Mouse (Mus musculus) forebrain, embryonic 14.5 days (tissue): ENCODE data around the gene Rabgap1l. TPM values are rescaled to one million over a fixed set of nuclear protein-coding genes. Genes with fewer than 3 reads are reported as not detected.
A peak's percentile ranks its signal among the peaks of the same experiment; 100 is the strongest.

ENCODE experiments used
- ATAC-seq: fragments of 200-750 bp; cut with Nextera tagmentation; 2 replicates; pipeline ENCODE4 v1.8.0; 2017; ENCODE audit warnings: mild to moderate bottlenecking, moderate library complexity
- DNase-seq: peaks from one replicate; pipeline ENCODE4 v3.0.0-alpha.2; 2015; ENCODE audit warnings: low spot score
- H3K27ac ChIP-seq: fragments of 300-500 bp; sonication (generic); 2 replicates; pipeline ENCODE4 v1.5.1; 2014; ENCODE audit warnings: low read depth, mild to moderate bottlenecking, control low read depth, low read length, moderate library complexity
- H3K27me3 ChIP-seq: fragments of 300-500 bp; sonication (generic); replicated peaks from 2 replicates; pipeline ENCODE4 v1.6.1; 2014; ENCODE audit warnings: low read length, control low read depth, mixed read lengths; ENCODE audit not compliant: control insufficient read depth, insufficient read depth
- H3K36me3 ChIP-seq: fragments of 300-500 bp; sonication (generic); 2 replicates; pipeline ENCODE4 v1.6.1; 2014; ENCODE audit warnings: low read length, control low read depth; ENCODE audit not compliant: control insufficient read depth, insufficient read depth
- H3K4me1 ChIP-seq: fragments of 300-500 bp; sonication (generic); 2 replicates; pipeline ENCODE4 v1.6.1; 2014; ENCODE audit warnings: antibody characterized with exemption, low read length, control low read depth; ENCODE audit not compliant: control insufficient read depth, insufficient read depth
- H3K4me2 ChIP-seq: fragments of 300-500 bp; sonication (generic); 2 replicates; pipeline ENCODE4 v1.6.1; 2014; ENCODE audit warnings: mild to moderate bottlenecking, control low read depth, low read length
- H3K4me3 ChIP-seq: fragments of 300-500 bp; sonication (generic); 2 replicates; pipeline ENCODE4 v1.5.1; 2014; ENCODE audit warnings: low read depth, low read length, control low read depth
- H3K9ac ChIP-seq: fragments of 300-500 bp; sonication (generic); 2 replicates; pipeline ENCODE4 v1.6.1; 2014; ENCODE audit warnings: mild to moderate bottlenecking, low read length, control low read depth, moderate library complexity
- H3K9me3 ChIP-seq: fragments of 300-500 bp; sonication (generic); replicated peaks from 2 replicates; pipeline ENCODE4 v1.6.1; 2016; ENCODE audit warnings: low read length, control low read depth, mixed read lengths; ENCODE audit not compliant: control insufficient read depth
- WGBS: fragments of 180-500 bp; shearing (Covaris S2); extraction: QIAGEN DNeasy Blood & Tissue Kit; methylation state at CpG from one replicate; pipeline ENCODE4 v1.1.7; 2014; 5-methylcytosine and 5-hydroxymethylcytosine counted together
- polyA plus RNA-seq: library from polyadenylated mRNA; unstranded; fragments of >200 nt; fragmentation: Nextera tagmentation; extraction: Ambion mirVana; gene quantifications from 2 replicates; pipeline ENCODE4 v1.2.1, GENCODE M21; 2014

Rabgap1l gene
- polyA plus RNA-seq, 1 experiment from 2014 or later = 25.6 TPM

DNA sequence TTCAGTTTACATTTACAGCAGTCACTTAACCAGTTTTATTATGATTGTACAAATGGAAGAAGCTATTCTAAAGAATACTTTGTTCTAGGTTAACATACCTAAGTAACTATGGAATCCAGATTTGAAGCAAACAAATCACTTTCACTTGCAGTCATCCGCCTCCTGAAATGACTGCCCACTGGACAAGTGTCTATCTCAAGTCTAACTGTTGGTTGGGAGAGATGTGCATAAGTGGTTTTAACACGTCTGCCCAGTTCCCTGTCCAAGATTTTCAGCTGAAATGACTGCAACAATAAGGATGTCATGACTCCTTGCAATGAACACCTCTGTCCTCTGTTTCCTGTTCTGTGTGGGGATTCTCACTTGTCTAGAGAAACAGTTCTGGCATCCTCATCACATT is 27.4 kb downstream of the Rabgap1l start:
- H3K27ac ChIP-seq = no peak overlapping the region
- ATAC-seq (no peak), DNase-seq (no peak)
- no peak overlapping the region for H3K4me2 ChIP-seq
- H3K9me3 ChIP-seq = no peaks in the 10 kb centered on the region
- no peak overlapping the region for H3K9ac ChIP-seq
- 80% methylated on average over 2 of the region's 2 CpGs for WGBS
- H3K4me1 ChIP-seq = no peaks in the 10 kb centered on the region
- H3K36me3 ChIP-seq = no peaks in the 10 kb centered on the region
- H3K4me3 ChIP-seq = no peak overlapping the region
- no peaks in the 10 kb centered on the region for H3K27me3 ChIP-seq

DNA sequence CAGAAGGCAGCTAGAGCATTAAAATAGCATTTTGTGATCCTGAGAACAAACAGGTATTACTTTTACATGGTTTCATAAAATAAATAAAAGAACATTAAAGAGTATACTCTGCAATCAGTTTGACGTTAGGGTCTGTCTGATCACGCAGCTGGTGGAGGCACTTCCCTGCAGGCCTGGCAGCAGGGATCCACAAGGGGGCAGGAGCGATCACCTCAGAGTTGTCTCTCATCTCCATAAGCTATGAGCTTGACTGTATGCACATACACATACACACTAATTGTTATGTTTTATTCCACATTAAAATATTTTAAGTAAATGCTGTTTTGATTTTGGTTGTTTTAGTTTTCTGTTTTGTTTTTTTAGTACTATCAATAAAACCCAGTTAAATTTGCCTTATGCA is 34.8 kb downstream of the Rabgap1l start:
- 21% methylated on average over 3 of the region's 3 CpGs for WGBS
- H3K4me2 ChIP-seq = no peak overlapping the region
- no peak overlapping the region for H3K27ac ChIP-seq
- no peak overlapping the region for H3K9ac ChIP-seq
- H3K4me3 ChIP-seq = no peak overlapping the region
- H3K4me1 ChIP-seq = no peaks in the 10 kb centered on the region
- DNase-seq = peak; percentile 48
- no peaks in the 10 kb centered on the region for H3K9me3 ChIP-seq
- no peaks in the 10 kb centered on the region for H3K27me3 ChIP-seq
- ATAC-seq = peak; percentile 65; the same call in 1 of the 2 replicates
- no peaks in the 10 kb centered on the region for H3K36me3 ChIP-seq

DNA sequence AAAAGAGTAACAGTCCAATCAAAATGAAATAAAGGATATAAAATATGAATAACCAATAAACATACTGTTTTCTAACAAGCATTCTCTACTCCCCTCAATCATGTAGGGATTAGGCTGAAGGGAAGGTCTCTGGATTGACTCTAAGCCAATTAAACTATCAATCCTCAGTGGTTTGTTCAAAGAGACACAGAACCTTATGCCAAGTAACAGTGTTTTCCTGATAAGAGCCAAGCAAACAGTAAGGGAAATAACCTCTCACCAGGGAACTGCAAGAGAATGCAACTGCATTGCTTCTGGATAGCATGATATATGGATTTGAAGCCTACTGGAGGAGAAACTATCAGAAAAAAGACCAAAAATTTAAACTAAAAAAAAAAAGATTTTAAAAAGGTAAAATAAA is 37.7 kb downstream of the Rabgap1l start:
- DNase-seq (no peak), ATAC-seq (no peak)
- Histone ChIP-seq H3K4me3 (no peak overlapping the region), H3K9me3 (no peaks in the 10 kb centered on the region), H3K4me2 (no peak overlapping the region), H3K36me3 (no peaks in the 10 kb centered on the region), H3K9ac (no peak overlapping the region), H3K27me3 (no peaks in the 10 kb centered on the region), H3K27ac (no peak overlapping the region), H3K4me1 (no peaks in the 10 kb centered on the region)

DNA sequence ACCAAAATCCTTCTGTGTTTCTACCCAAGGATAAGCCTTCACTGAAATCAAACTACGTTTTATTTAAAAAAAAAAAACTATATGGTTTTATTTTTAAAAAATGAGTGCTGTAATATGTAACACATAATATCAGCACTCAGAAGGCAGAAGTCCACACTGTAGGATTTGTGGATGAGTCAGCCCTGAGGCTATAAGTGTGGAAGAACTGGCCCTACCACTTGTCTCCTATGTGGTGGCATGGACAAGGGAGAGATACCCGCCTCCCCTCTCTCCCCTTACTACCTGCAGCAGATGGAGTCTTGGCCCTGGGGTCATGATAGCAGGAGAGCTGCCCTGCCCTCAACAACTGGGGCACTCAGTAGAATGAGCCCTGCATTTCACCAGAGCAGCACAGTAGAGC is 42.4 kb downstream of the Rabgap1l start:
- H3K27me3 ChIP-seq = no peaks in the 10 kb centered on the region
- no peak for ATAC-seq
- no peaks in the 10 kb centered on the region for H3K4me1 ChIP-seq
- H3K27ac ChIP-seq = no peak overlapping the region
- H3K9ac ChIP-seq = no peak overlapping the region
- H3K4me3 ChIP-seq = no peak overlapping the region
- 90% methylated on average over 2 of the region's 2 CpGs for WGBS
- no peak overlapping the region for H3K4me2 ChIP-seq
- DNase-seq = no peak
- no peaks in the 10 kb centered on the region for H3K9me3 ChIP-seq
- H3K36me3 ChIP-seq = no peaks in the 10 kb centered on the region

DNA sequence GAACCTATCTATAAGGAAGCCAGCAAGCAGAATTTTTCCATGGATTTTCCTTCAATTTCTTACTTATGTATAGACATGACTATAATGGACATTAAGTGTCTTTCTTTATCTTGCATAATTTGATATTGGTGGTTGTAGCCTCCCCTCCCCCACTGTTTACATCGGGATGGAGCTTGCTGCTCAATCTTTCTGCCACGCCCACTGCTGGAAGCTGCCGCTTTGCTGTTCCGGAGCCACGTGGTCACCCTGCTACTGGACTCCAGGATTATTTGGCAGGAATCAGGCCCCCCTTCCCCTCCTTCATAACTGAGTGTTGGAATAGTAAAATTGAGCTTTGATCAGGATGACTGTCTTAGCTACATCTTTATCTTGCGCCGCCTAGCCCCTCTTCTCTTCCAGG is 46.2 kb downstream of the Rabgap1l start:
- ATAC-seq (no peak), DNase-seq (peak; percentile 8)
- no peaks in the 10 kb centered on the region for H3K9me3 ChIP-seq
- no peak overlapping the region for H3K4me3 ChIP-seq
- H3K27ac ChIP-seq = no peak overlapping the region
- H3K9ac ChIP-seq = no peak overlapping the region
- H3K27me3 ChIP-seq = no peaks in the 10 kb centered on the region
- H3K4me1 ChIP-seq = no peaks in the 10 kb centered on the region
- H3K36me3 ChIP-seq = no peaks in the 10 kb centered on the region
- H3K4me2 ChIP-seq = no peak overlapping the region
- WGBS = 38% methylated on average over 7 of the region's 7 CpGs

DNA sequence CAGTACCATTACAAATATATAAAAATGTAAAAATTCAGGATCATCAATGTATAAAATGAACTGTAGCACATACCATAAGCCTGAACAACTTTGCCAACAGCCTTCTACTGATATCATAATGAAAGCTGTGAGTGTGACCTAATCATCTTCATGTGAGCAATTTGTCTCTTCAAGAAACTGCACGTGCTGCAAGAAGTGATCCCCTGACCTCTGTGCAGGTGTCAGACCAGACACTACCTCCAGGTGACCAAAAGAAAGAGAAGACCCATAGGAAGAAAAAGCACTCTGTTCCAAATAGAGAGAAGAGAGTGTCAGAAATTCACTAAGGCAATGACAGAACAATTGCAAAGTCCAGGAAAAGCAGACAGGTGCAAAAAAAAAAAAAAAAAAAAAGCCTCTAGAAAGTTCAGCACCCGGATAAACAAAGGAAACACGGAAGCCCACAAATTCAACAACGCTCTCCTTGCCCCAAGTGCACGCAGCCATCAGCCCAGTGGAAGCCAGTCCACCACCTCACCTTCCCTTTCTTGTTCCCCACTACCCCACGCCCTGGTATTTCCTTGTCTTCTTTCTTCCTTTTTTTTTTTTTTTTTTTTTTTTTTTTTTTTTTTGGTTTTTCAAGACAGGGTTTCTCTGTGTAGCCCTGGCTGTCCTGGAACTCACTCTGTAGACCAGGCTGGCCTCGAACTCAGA is 47.6 kb downstream of the Rabgap1l start:
- Histone ChIP-seq H3K4me1 (no peaks in the 10 kb centered on the region), H3K27me3 (no peaks in the 10 kb centered on the region), H3K4me2 (no peak overlapping the region), H3K9me3 (no peaks in the 10 kb centered on the region), H3K27ac (no peak overlapping the region), H3K4me3 (no peak overlapping the region), H3K36me3 (no peaks in the 10 kb centered on the region), H3K9ac (no peak overlapping the region)
- 87% methylated on average over 6 of the region's 7 CpGs for WGBS
- ATAC-seq = no peak
- DNase-seq = no peak

DNA sequence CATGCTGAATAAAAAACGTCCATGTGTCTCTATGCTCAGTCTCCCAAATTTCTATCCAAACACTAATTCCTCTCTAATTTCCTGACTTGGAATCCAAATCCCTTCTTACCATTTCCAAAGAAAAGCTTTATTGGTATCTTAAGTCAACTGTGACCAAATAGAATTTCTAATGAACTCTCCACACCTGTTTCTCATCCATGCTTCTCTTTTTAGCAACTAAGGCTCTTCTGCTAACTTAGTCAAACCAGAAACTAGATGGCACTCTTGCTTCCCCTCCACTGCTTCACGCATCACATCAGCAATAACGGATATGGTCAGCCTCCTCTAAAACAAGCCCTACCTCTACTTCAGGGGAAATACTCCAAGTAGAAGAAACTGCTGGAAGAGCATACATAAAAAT is 49.0 kb downstream of the Rabgap1l start:
- H3K27ac ChIP-seq = no peak overlapping the region
- DNase-seq (peak; percentile 3), ATAC-seq (no peak)
- no peak overlapping the region for H3K9ac ChIP-seq
- H3K4me2 ChIP-seq = no peak overlapping the region
- 49% methylated on average over 3 of the region's 3 CpGs for WGBS
- no peaks in the 10 kb centered on the region for H3K4me1 ChIP-seq
- H3K4me3 ChIP-seq = no peak overlapping the region
- no peaks in the 10 kb centered on the region for H3K27me3 ChIP-seq
- H3K9me3 ChIP-seq = no peaks in the 10 kb centered on the region
- H3K36me3 ChIP-seq = no peaks in the 10 kb centered on the region

DNA sequence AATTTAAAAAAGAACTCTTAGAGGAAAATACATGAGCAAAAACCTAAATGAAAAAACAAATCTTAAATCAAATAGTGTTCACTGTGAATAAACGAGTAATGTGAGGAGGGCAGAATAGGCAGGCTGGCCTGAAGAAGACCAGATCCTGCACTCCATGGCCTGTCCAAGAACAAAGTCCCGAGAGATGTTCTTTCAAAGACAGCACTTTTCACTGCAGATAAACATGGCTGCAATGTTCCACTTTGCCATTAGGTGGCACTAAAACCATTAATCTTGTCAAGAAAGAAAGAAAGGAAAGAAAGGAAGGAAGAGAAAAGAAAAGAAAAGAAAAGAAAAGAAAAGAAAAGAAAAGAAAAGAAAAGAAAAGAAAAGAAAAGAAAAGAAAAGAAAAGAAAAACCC is 49.8 kb downstream of the Rabgap1l start:
- WGBS = 9% methylated on average over 2 of the region's 2 CpGs

DNA sequence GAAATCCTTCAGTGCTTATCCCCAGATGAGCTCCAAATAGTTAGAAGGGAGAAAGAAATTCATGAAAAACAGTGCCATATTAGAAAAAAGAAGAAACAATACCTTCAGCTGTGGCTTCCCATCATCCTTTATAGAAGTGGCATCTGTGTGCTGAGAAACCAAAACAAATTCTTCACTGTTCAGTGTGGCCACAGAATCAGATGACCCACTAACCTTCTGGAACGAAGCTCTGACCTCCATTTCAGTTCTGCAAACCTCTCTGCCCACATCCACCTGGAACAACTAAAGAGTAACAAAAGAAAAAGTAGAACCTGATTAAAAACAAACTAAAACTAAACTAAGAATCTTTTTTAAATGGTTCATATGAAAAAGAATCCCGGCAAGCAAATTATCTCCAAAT is 52.4 kb downstream of the Rabgap1l start:
- H3K36me3 ChIP-seq = no peaks in the 10 kb centered on the region
- no peak overlapping the region for H3K9ac ChIP-seq
- no peaks in the 10 kb centered on the region for H3K9me3 ChIP-seq
- H3K4me3 ChIP-seq = no peak overlapping the region
- H3K27ac ChIP-seq = no peak overlapping the region
- no peak for ATAC-seq
- no peaks in the 10 kb centered on the region for H3K27me3 ChIP-seq
- H3K4me2 ChIP-seq = no peak overlapping the region
- H3K4me1 ChIP-seq = no peaks in the 10 kb centered on the region
- 83% methylated on average over 2 of the region's 2 CpGs for WGBS
- no peak for DNase-seq

More for the DNA sequence above, 49.8 kb downstream of the Rabgap1l start:
- H3K27ac ChIP-seq = no peak overlapping the region
- H3K9ac ChIP-seq = no peak overlapping the region
- H3K27me3 ChIP-seq = no peaks in the 10 kb centered on the region
- no peaks in the 10 kb centered on the region for H3K4me1 ChIP-seq
- no peaks in the 10 kb centered on the region for H3K9me3 ChIP-seq
- DNase-seq (peak; percentile 84), ATAC-seq (0 out of 2 replicates have a peak, but pooled peaks have one; percentile 60)
- no peak overlapping the region for H3K4me3 ChIP-seq
- H3K36me3 ChIP-seq = no peaks in the 10 kb centered on the region
- H3K4me2 ChIP-seq = no peak overlapping the region
